Mouse (Mus musculus) G1E (cell line): ENCODE results near the gene Tfcp2l1.

ENCODE experiments used
- CTCF ChIP-seq: IDR thresholded peaks from 2 replicates; pipeline ENCODE4 v1.5.1; 2012; ENCODE audit warnings: low read depth, low read length, inconsistent platforms, mixed read lengths
- TAL1 ChIP-seq: conservative IDR thresholded peaks from 2 replicates; pipeline ENCODE4 v1.6.1; 2012; ENCODE audit warnings: low read depth, low read length, inconsistent platforms, mixed read lengths

GRCm38 (mm10) chr1:118697906-118698305, 70.2 kb downstream of the Tfcp2l1 start:
- TF ChIP-seq CTCF (no peak), TAL1 (no peak)
